Mouse (Mus musculus) embryonic facial prominence, embryonic 10.5 days (tissue): ENCODE measurements around the gene Chpf. TPM values are rescaled to one million over a fixed set of nuclear protein-coding genes. Genes with fewer than 3 reads are reported as not detected.
A peak's percentile ranks its signal among the peaks of the same experiment; 100 is the strongest.

Experiments used
- DNase-seq: peaks from one replicate; pipeline ENCODE4 v3.0.0-alpha.2; 2017; ENCODE audit warnings: low spot score
- H3K27ac ChIP-seq: fragments of 300-500 bp; sonication (generic); replicated peaks from 2 replicates; pipeline ENCODE4 v1.5.1; 2016; ENCODE audit warnings: mild to moderate bottlenecking
- H3K27me3 ChIP-seq: fragments of 300-500 bp; sonication (generic); replicated peaks from 2 replicates; pipeline ENCODE4 v1.6.1; 2016; ENCODE audit warnings: low read depth, mild to moderate bottlenecking; ENCODE audit not compliant: poor library complexity, severe bottlenecking
- H3K36me3 ChIP-seq: fragments of 300-500 bp; sonication (generic); replicated peaks from 2 replicates; pipeline ENCODE4 v1.6.1; 2016; ENCODE audit warnings: mild to moderate bottlenecking, moderate library complexity
- H3K4me1 ChIP-seq: fragments of 300-500 bp; sonication (generic); 2 replicates; pipeline ENCODE4 v1.6.1; 2016
- H3K4me3 ChIP-seq: fragments of 300-500 bp; sonication (generic); 2 replicates; pipeline ENCODE4 v1.5.1; 2016; ENCODE audit warnings: mild to moderate bottlenecking, moderate library complexity
- H3K9me3 ChIP-seq: fragments of 300-500 bp; sonication (generic); 2 replicates; pipeline ENCODE4 v1.6.1; 2016; ENCODE audit warnings: mild to moderate bottlenecking
- WGBS: fragments of 180-500 bp; shearing (Covaris S2); methylation state at CpG from one replicate; pipeline ENCODE4 v1.1.7; 2016; 5-methylcytosine and 5-hydroxymethylcytosine counted together
- polyA plus RNA-seq: library from polyadenylated mRNA; unstranded; fragments of >200 nt; fragmentation: Nextera tagmentation; extraction: Ambion mirVana; gene quantifications from 2 replicates; pipeline ENCODE4 v1.2.1, GENCODE M21; 2016

Chpf gene
- polyA plus RNA-seq, 1 experiment from 2014 or later, result 25.3 TPM

- Histone ChIP-seq H3K36me3 (peaks cover 8% of the 10 kb centered on the region), H3K27me3 (peaks cover 68% of the 10 kb centered on the region), H3K9me3 (no peaks in the 10 kb centered on the region), H3K4me3 (no peak overlapping the region), H3K4me1 (peaks cover 33% of the 10 kb centered on the region), H3K27ac (peak overlapping the region; percentile 22)
- WGBS, result 7% methylated on average over 14 of the region's 14 CpGs
- peak; percentile 88 for DNase-seq
Measured at GRCm38 (mm10) chr1:75467215-75467927, 11.7 kb downstream of the Chpf start.

GRCm38 (mm10) chr1:75463652-75464204 is 15.4 kb downstream of the Chpf start:
- H3K4me1 ChIP-seq, result peaks cover 41% of the 10 kb centered on the region
- no peak for DNase-seq
- no peaks in the 10 kb centered on the region for H3K9me3 ChIP-seq
- peak overlapping the region; percentile 45; the same call in 1 of the 2 replicates for H3K27ac ChIP-seq
- H3K27me3 ChIP-seq, result peaks cover 85% of the 10 kb centered on the region
- 71% methylated on average over 5 of the region's 5 CpGs for WGBS
- H3K36me3 ChIP-seq, result no peaks in the 10 kb centered on the region
- no peak overlapping the region for H3K4me3 ChIP-seq

GRCm38 (mm10) chr1:75462636-75463035 is 16.5 kb downstream of the Chpf start:
- Histone ChIP-seq H3K9me3 (no peaks in the 10 kb centered on the region), H3K27me3 (peaks cover 86% of the 10 kb centered on the region), H3K4me1 (peaks cover 48% of the 10 kb centered on the region), H3K4me3 (no peak overlapping the region), H3K27ac (no peak overlapping the region), H3K36me3 (no peaks in the 10 kb centered on the region)
- WGBS, result 59% methylated on average over 1 of the region's 1 CpGs
- DNase-seq, result no peak

GRCm38 (mm10) chr1:75460297-75460696 is 18.8 kb downstream of the Chpf start:
- whole genome bisulfite sequencing, result 83% methylated on average over 7 of the region's 7 CpGs
- Histone ChIP-seq H3K27me3 (peaks cover 91% of the 10 kb centered on the region), H3K9me3 (no peaks in the 10 kb centered on the region), H3K4me3 (no peak overlapping the region), H3K4me1 (peaks cover 63% of the 10 kb centered on the region), H3K27ac (no peak overlapping the region), H3K36me3 (no peaks in the 10 kb centered on the region)
- no peak for DNase-seq

GRCm38 (mm10) chr1:75458789-75459684 is 20.1 kb downstream of the Chpf start:
- 17% methylated on average over 23 of the region's 23 CpGs for WGBS
- peak overlapping the region; percentile 51 for H3K4me3 ChIP-seq
- H3K27ac ChIP-seq, result peak overlapping the region; percentile 86
- no peaks in the 10 kb centered on the region for H3K36me3 ChIP-seq
- no peak for DNase-seq
- no peaks in the 10 kb centered on the region for H3K9me3 ChIP-seq
- peaks cover 62% of the 10 kb centered on the region for H3K4me1 ChIP-seq
- H3K27me3 ChIP-seq, result peaks cover 90% of the 10 kb centered on the region

GRCm38 (mm10) chr1:75458025-75458788 is 20.9 kb downstream of the Chpf start:
- H3K4me3 ChIP-seq, result peak overlapping the region; percentile 51
- DNase-seq, result peak; percentile 75
- 2% methylated on average over 42 of the region's 42 CpGs for WGBS
- H3K27ac ChIP-seq, result peak overlapping the region; percentile 86
- H3K36me3 ChIP-seq, result no peaks in the 10 kb centered on the region
- no peaks in the 10 kb centered on the region for H3K9me3 ChIP-seq
- peaks cover 62% of the 10 kb centered on the region for H3K4me1 ChIP-seq
- peaks cover 90% of the 10 kb centered on the region for H3K27me3 ChIP-seq

GRCm38 (mm10) chr1:75457710-75458024 is 21.4 kb downstream of the Chpf start:
- Histone ChIP-seq H3K4me3 (peak overlapping the region; percentile 51), H3K36me3 (no peaks in the 10 kb centered on the region), H3K27me3 (peaks cover 96% of the 10 kb centered on the region), H3K9me3 (no peaks in the 10 kb centered on the region), H3K4me1 (peaks cover 66% of the 10 kb centered on the region), H3K27ac (peak overlapping the region; percentile 86)
- WGBS, result 2% methylated on average over 10 of the region's 10 CpGs
- peak; percentile 66 for DNase-seq

GRCm38 (mm10) chr1:75456746-75457564 is 22.2 kb downstream of the Chpf start:
- peak overlapping the region; percentile 51 for H3K4me3 ChIP-seq
- H3K4me1 ChIP-seq, result peaks cover 73% of the 10 kb centered on the region
- H3K27ac ChIP-seq, result peak overlapping the region; percentile 86
- no peaks in the 10 kb centered on the region for H3K36me3 ChIP-seq
- DNase-seq, result peak; percentile 68
- no peaks in the 10 kb centered on the region for H3K9me3 ChIP-seq
- WGBS, result 7% methylated on average over 14 of the region's 14 CpGs
- H3K27me3 ChIP-seq, result peaks cover 97% of the 10 kb centered on the region

GRCm38 (mm10) chr1:75455948-75456347 is 23.2 kb downstream of the Chpf start:
- Histone ChIP-seq H3K27ac (peak overlapping the region; percentile 49; the same call in 1 of the 2 replicates), H3K4me1 (peaks cover 83% of the 10 kb centered on the region), H3K27me3 (peaks cover 98% of the 10 kb centered on the region), H3K36me3 (no peaks in the 10 kb centered on the region), H3K9me3 (no peaks in the 10 kb centered on the region), H3K4me3 (no peak overlapping the region)
- WGBS, result 20% methylated on average over 5 of the region's 5 CpGs
- DNase-seq, result peak; percentile 54

- no peak for DNase-seq
- peak overlapping the region; percentile 49; the same call in 1 of the 2 replicates for H3K27ac ChIP-seq
- peaks cover 98% of the 10 kb centered on the region for H3K27me3 ChIP-seq
- H3K9me3 ChIP-seq, result no peaks in the 10 kb centered on the region
- H3K4me3 ChIP-seq, result no peak overlapping the region
- no peaks in the 10 kb centered on the region for H3K36me3 ChIP-seq
- 80% methylated on average over 3 of the region's 3 CpGs for WGBS
- peaks cover 89% of the 10 kb centered on the region for H3K4me1 ChIP-seq
Measured at GRCm38 (mm10) chr1:75455433-75455832, 23.7 kb downstream of the Chpf start.

GRCm38 (mm10) chr1:75451900-75452299 is 27.2 kb downstream of the Chpf start:
- H3K27ac ChIP-seq, result 0 out of 2 replicates have a peak overlapping the region, but pooled peaks have one; percentile 77
- peaks cover 97% of the 10 kb centered on the region for H3K4me1 ChIP-seq
- no peaks in the 10 kb centered on the region for H3K9me3 ChIP-seq
- H3K36me3 ChIP-seq, result no peaks in the 10 kb centered on the region
- peaks cover 98% of the 10 kb centered on the region for H3K27me3 ChIP-seq
- WGBS, result 79% methylated on average over 5 of the region's 5 CpGs
- no peak for DNase-seq
- H3K4me3 ChIP-seq, result peak overlapping the region; percentile 56; the same call in 1 of the 2 replicates
